Mouse (Mus musculus) kidney, postnatal 10 days (tissue): ENCODE results near the gene Bend5.
A peak's percentile ranks its signal among the peaks of the same experiment; 100 is the strongest.

Experiments
- DNase-seq: peaks from one replicate; pipeline ENCODE4 v3.0.0; 2021; ENCODE audit warnings: mixed read lengths

Gene Bend5

DNA sequence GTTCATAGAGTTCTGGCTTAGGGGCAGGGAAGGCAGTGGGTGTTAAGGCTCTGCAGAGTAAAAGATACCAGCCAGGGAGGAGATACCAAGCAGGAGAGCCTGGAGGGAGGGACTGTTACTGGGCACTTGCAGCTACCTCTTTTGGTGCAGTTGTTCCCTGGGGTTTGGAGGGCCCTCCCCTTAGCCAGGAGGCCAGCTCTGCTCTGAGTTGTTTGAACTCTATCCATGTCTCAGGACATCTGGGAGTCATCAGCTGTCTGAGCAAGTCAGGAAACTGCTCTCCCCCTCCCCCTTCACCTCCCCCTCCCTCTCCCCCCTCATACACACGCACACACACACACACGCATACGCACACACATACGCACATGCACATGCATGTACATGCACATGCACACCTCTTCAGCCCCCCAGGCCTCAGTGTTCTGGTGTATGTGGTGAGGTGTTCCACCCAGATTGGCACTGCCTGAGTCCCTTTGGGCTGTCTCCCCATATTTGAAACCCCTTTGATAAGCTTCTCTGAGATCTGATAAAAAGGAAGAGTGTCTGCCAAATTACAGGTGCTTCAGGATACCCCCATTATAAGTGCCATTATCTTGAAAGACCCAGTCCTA lies 72.5 kb downstream of the Bend5 start:
- DNase-seq, result peak; percentile 38

GRCm38 (mm10) chr4:111493750-111494404 lies 79.1 kb downstream of the Bend5 start:
- DNase-seq, result no peak

DNA sequence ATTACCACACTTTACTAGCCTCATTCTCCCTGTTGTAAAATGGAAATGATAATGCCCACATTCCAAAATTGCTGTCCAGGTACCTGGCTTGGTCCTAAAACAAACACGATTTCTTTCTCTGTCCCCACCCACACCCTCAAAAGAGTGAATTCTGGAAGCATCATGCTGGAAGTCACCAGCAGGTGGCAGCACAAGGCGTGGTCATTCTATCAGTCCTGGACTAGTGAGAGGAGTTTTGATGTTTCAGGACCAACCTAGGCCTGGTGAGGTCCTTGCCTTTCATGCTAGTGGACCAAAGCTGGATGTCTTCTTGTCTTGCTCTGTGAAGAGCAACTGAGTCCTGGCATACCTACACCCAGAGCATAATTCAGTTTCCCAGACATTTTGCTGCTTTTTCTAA lies 81.1 kb downstream of the Bend5 start:
- DNase-seq, result peak; percentile 85

GRCm38 (mm10) chr4:111498751-111499150 lies 83.9 kb downstream of the Bend5 start:
- DNase-seq, result no peak

- DNase-seq, result no peak
Observed at GRCm38 (mm10) chr4:111501441-111501840, 86.6 kb downstream of the Bend5 start.

- DNase-seq, result no peak
Observed at GRCm38 (mm10) chr4:111502965-111503727, 88.3 kb downstream of the Bend5 start.

- DNase-seq, result no peak
Observed at GRCm38 (mm10) chr4:111504952-111505351, 90.1 kb downstream of the Bend5 start.
